Mouse (Mus musculus): ENCODE results near the gene Hnrnpf. TPM values are rescaled to one million over a fixed set of nuclear protein-coding genes. Genes with fewer than 3 reads are reported as not detected.

Gene Hnrnpf
- polyA plus RNA-seq, 1 experiment from 2014 or later, result 835 TPM

- Histone ChIP-seq H3K27ac (peak overlapping the region; percentile 99), H3K9ac (peak overlapping the region; percentile 81), H3K4me1 (replicated peaks) (no peaks in the 10 kb centered on the region), H3K36me3 (no peaks in the 10 kb centered on the region), H3K9me3 (no peaks in the 10 kb centered on the region), H3K27me3 (replicated peaks) (no peaks in the 10 kb centered on the region), H3K4me2 (replicated peaks) (peak overlapping the region; percentile 78), H3K4me3 (replicated peaks) (peak overlapping the region; percentile 51)
- ATAC-seq, result peak; percentile 90
- WGBS, result 11% methylated on average over 24 of the region's 26 CpGs
Measured at GRCm38 (mm10) chr6:117878700-117879407, 21.3 kb upstream of the Hnrnpf start.

GRCm38 (mm10) chr6:117879408-117880115 is 20.6 kb upstream of the Hnrnpf start:
- Histone ChIP-seq H3K27ac (peak overlapping the region; percentile 99), H3K9me3 (no peaks in the 10 kb centered on the region), H3K27me3 (replicated peaks) (no peaks in the 10 kb centered on the region), H3K4me2 (replicated peaks) (peak overlapping the region; percentile 78), H3K9ac (peak overlapping the region; percentile 81), H3K4me1 (replicated peaks) (no peaks in the 10 kb centered on the region), H3K36me3 (no peaks in the 10 kb centered on the region), H3K4me3 (replicated peaks) (peak overlapping the region; percentile 51)
- WGBS, result under 1% methylated on average over 66 of the region's 67 CpGs
- ATAC-seq, result peak; percentile 95

GRCm38 (mm10) chr6:117880394-117880838 is 19.7 kb upstream of the Hnrnpf start:
- H3K27me3 ChIP-seq (replicated peaks), result no peaks in the 10 kb centered on the region
- 39% methylated on average over 3 of the region's 3 CpGs for WGBS
- H3K9me3 ChIP-seq, result no peaks in the 10 kb centered on the region
- ATAC-seq, result no peak
- H3K4me2 ChIP-seq (replicated peaks), result peak overlapping the region; percentile 78
- H3K9ac ChIP-seq, result peak overlapping the region; percentile 63; the same call in 1 of the 2 replicates
- peak overlapping the region; percentile 99 for H3K27ac ChIP-seq
- H3K4me1 ChIP-seq (replicated peaks), result no peaks in the 10 kb centered on the region
- no peaks in the 10 kb centered on the region for H3K36me3 ChIP-seq
- peak overlapping the region; percentile 51 for H3K4me3 ChIP-seq (replicated peaks)

GRCm38 (mm10) chr6:117881229-117881628 is 18.9 kb upstream of the Hnrnpf start:
- no peaks in the 10 kb centered on the region for H3K4me1 ChIP-seq (replicated peaks)
- H3K36me3 ChIP-seq, result no peaks in the 10 kb centered on the region
- no peak overlapping the region for H3K4me2 ChIP-seq (replicated peaks)
- WGBS, result 86% methylated on average over 7 of the region's 7 CpGs
- no peak overlapping the region for H3K27ac ChIP-seq
- no peak for ATAC-seq
- no peaks in the 10 kb centered on the region for H3K27me3 ChIP-seq (replicated peaks)
- no peak overlapping the region for H3K4me3 ChIP-seq (replicated peaks)
- no peaks in the 10 kb centered on the region for H3K9me3 ChIP-seq
- H3K9ac ChIP-seq, result no peak overlapping the region

- WGBS, result 73% methylated on average over 7 of the region's 7 CpGs
- no peaks in the 10 kb centered on the region for H3K9me3 ChIP-seq
- no peaks in the 10 kb centered on the region for H3K27me3 ChIP-seq (replicated peaks)
- no peaks in the 10 kb centered on the region for H3K4me1 ChIP-seq (replicated peaks)
- H3K9ac ChIP-seq, result no peak overlapping the region
- no peak overlapping the region for H3K4me3 ChIP-seq (replicated peaks)
- H3K27ac ChIP-seq, result no peak overlapping the region
- ATAC-seq, result no peak
- no peak overlapping the region for H3K4me2 ChIP-seq (replicated peaks)
- no peaks in the 10 kb centered on the region for H3K36me3 ChIP-seq
Measured at GRCm38 (mm10) chr6:117881997-117882396, 18.1 kb upstream of the Hnrnpf start.

- no peak overlapping the region for H3K27ac ChIP-seq
- no peak overlapping the region for H3K4me2 ChIP-seq (replicated peaks)
- ATAC-seq, result no peak
- 73% methylated on average over 2 of the region's 2 CpGs for WGBS
- H3K27me3 ChIP-seq (replicated peaks), result no peaks in the 10 kb centered on the region
- no peak overlapping the region for H3K9ac ChIP-seq
- H3K4me1 ChIP-seq (replicated peaks), result no peaks in the 10 kb centered on the region
- H3K9me3 ChIP-seq, result no peaks in the 10 kb centered on the region
- H3K4me3 ChIP-seq (replicated peaks), result no peak overlapping the region
- no peaks in the 10 kb centered on the region for H3K36me3 ChIP-seq
Measured at GRCm38 (mm10) chr6:117885943-117886342, 14.2 kb upstream of the Hnrnpf start.

- H3K9me3 ChIP-seq, result no peaks in the 10 kb centered on the region
- ATAC-seq, result no peak
- H3K9ac ChIP-seq, result no peak overlapping the region
- H3K27ac ChIP-seq, result no peak overlapping the region
- H3K27me3 ChIP-seq (replicated peaks), result no peaks in the 10 kb centered on the region
- H3K4me1 ChIP-seq (replicated peaks), result no peaks in the 10 kb centered on the region; the same call in 1 of the 2 replicates
- no peak overlapping the region for H3K4me3 ChIP-seq (replicated peaks)
- 29% methylated on average over 1 of the region's 1 CpGs for WGBS
- H3K36me3 ChIP-seq, result no peaks in the 10 kb centered on the region
- H3K4me2 ChIP-seq (replicated peaks), result no peak overlapping the region
Measured at GRCm38 (mm10) chr6:117888032-117888431, 12.1 kb upstream of the Hnrnpf start.

- no peak overlapping the region for H3K4me2 ChIP-seq (replicated peaks)
- H3K4me1 ChIP-seq (replicated peaks), result no peaks in the 10 kb centered on the region; the same call in 1 of the 2 replicates
- 65% methylated on average over 2 of the region's 2 CpGs for WGBS
- ATAC-seq, result peak; percentile 34; the same call in 1 of the 2 replicates
- H3K27ac ChIP-seq, result no peak overlapping the region
- no peaks in the 10 kb centered on the region for H3K27me3 ChIP-seq (replicated peaks)
- H3K9me3 ChIP-seq, result no peaks in the 10 kb centered on the region
- no peaks in the 10 kb centered on the region for H3K36me3 ChIP-seq
- no peak overlapping the region for H3K4me3 ChIP-seq (replicated peaks)
- H3K9ac ChIP-seq, result no peak overlapping the region
Measured at GRCm38 (mm10) chr6:117888642-117889096, 11.5 kb upstream of the Hnrnpf start.

GRCm38 (mm10) chr6:117890257-117890656 is 9.9 kb upstream of the Hnrnpf start:
- WGBS, result 85% methylated on average over 6 of the region's 6 CpGs
- no peak overlapping the region for H3K9ac ChIP-seq
- ATAC-seq, result no peak

GRCm38 (mm10) chr6:117891369-117892160 is 8.6 kb upstream of the Hnrnpf start:
- ATAC-seq, result peak; percentile 70

More at GRCm38 (mm10) chr6:117890257-117890656, 9.9 kb upstream of the Hnrnpf start:
- Histone ChIP-seq H3K4me2 (replicated peaks) (no peak overlapping the region), H3K27me3 (replicated peaks) (no peaks in the 10 kb centered on the region), H3K36me3 (no peaks in the 10 kb centered on the region), H3K4me1 (replicated peaks) (no peaks in the 10 kb centered on the region; the same call in 1 of the 2 replicates), H3K4me3 (replicated peaks) (no peak overlapping the region), H3K9me3 (no peaks in the 10 kb centered on the region), H3K27ac (no peak overlapping the region)

GRCm38 (mm10) chr6:117892386-117892785 is 7.7 kb upstream of the Hnrnpf start:
- H3K27me3 ChIP-seq (replicated peaks), result no peaks in the 10 kb centered on the region
- 70% methylated on average over 3 of the region's 3 CpGs for WGBS
- no peak overlapping the region for H3K4me2 ChIP-seq (replicated peaks)
- no peak overlapping the region for H3K27ac ChIP-seq
- no peaks in the 10 kb centered on the region for H3K36me3 ChIP-seq
- H3K9ac ChIP-seq, result no peak overlapping the region
- no peak for ATAC-seq
- H3K4me1 ChIP-seq (replicated peaks), result no peaks in the 10 kb centered on the region; the same call in 1 of the 2 replicates
- H3K4me3 ChIP-seq (replicated peaks), result no peak overlapping the region
- H3K9me3 ChIP-seq, result no peaks in the 10 kb centered on the region

More at GRCm38 (mm10) chr6:117891369-117892160, 8.6 kb upstream of the Hnrnpf start:
- Histone ChIP-seq H3K9me3 (no peaks in the 10 kb centered on the region), H3K4me3 (replicated peaks) (no peak overlapping the region), H3K4me2 (replicated peaks) (peak overlapping the region; percentile 41), H3K4me1 (replicated peaks) (no peaks in the 10 kb centered on the region; the same call in 1 of the 2 replicates), H3K27me3 (replicated peaks) (no peaks in the 10 kb centered on the region), H3K9ac (no peak overlapping the region), H3K27ac (0 out of 2 replicates have a peak overlapping the region, but pooled peaks have one; percentile 13), H3K36me3 (no peaks in the 10 kb centered on the region)
- 49% methylated on average over 14 of the region's 14 CpGs for WGBS

- H3K27me3 ChIP-seq (replicated peaks), result no peaks in the 10 kb centered on the region
- H3K27ac ChIP-seq, result no peak overlapping the region
- no peak for ATAC-seq
- 89% methylated on average over 2 of the region's 2 CpGs for WGBS
- H3K9ac ChIP-seq, result no peak overlapping the region
- H3K4me3 ChIP-seq (replicated peaks), result no peak overlapping the region
- no peak overlapping the region for H3K4me2 ChIP-seq (replicated peaks)
- no peaks in the 10 kb centered on the region; the same call in 1 of the 2 replicates for H3K4me1 ChIP-seq (replicated peaks)
- H3K36me3 ChIP-seq, result no peaks in the 10 kb centered on the region
- no peaks in the 10 kb centered on the region for H3K9me3 ChIP-seq
Measured at GRCm38 (mm10) chr6:117893435-117893834, 6.7 kb upstream of the Hnrnpf start.
